Mouse (Mus musculus) embryonic facial prominence, embryonic 12.5 days (tissue): Measurements from ENCODE around the gene Adgb. TPM values are rescaled to one million over a fixed set of nuclear protein-coding genes. Genes with fewer than 3 reads are reported as not detected.

Source experiments
- ATAC-seq: fragments of 200-750 bp; cut with Nextera tagmentation; 2 replicates; pipeline ENCODE4 v1.8.0; 2017; ENCODE audit not compliant: insufficient number of reproducible peaks, insufficient read depth, low FRiP score, low TSS enrichment
- H3K27ac ChIP-seq: fragments of 300-500 bp; sonication (generic); 2 replicates; pipeline ENCODE4 v1.5.1; 2016; ENCODE audit warnings: mild to moderate bottlenecking
- H3K27me3 ChIP-seq: fragments of 300-500 bp; sonication (generic); 2 replicates; pipeline ENCODE4 v1.6.1; 2016; ENCODE audit warnings: mild to moderate bottlenecking, moderate library complexity
- H3K36me3 ChIP-seq: fragments of 300-500 bp; sonication (generic); 2 replicates; pipeline ENCODE4 v1.6.1; 2016; ENCODE audit warnings: mild to moderate bottlenecking
- H3K4me1 ChIP-seq: fragments of 300-500 bp; sonication (generic); 2 replicates; pipeline ENCODE4 v1.6.1; 2016
- H3K4me2 ChIP-seq: fragments of 300-500 bp; sonication (generic); replicated peaks from 2 replicates; pipeline ENCODE4 v1.6.1; 2016; ENCODE audit warnings: mild to moderate bottlenecking, moderate library complexity
- H3K4me3 ChIP-seq: fragments of 300-500 bp; sonication (generic); 2 replicates; pipeline ENCODE4 v1.5.1; 2016; ENCODE audit warnings: mild to moderate bottlenecking
- H3K9ac ChIP-seq: fragments of 300-500 bp; sonication (generic); 2 replicates; pipeline ENCODE4 v1.6.1; 2016; ENCODE audit warnings: mild to moderate bottlenecking, moderate library complexity
- H3K9me3 ChIP-seq: fragments of 300-500 bp; sonication (generic); 2 replicates; pipeline ENCODE4 v1.6.1; 2016; ENCODE audit warnings: mild to moderate bottlenecking, moderate library complexity
- WGBS: fragments of 180-500 bp; shearing (Covaris S2); methylation state at CpG from one replicate; pipeline ENCODE4 v1.1.7; 2016; 5-methylcytosine and 5-hydroxymethylcytosine counted together
- polyA plus RNA-seq: library from polyadenylated mRNA; unstranded; fragments of >200 nt; fragmentation: Nextera tagmentation; extraction: Ambion mirVana; gene quantifications from 2 replicates; pipeline ENCODE4 v1.2.1, GENCODE M21; 2016

Adgb gene
- polyA plus RNA-seq, 1 experiment from 2014 or later, result 0.12 TPM

- Histone ChIP-seq H3K27ac (no peak overlapping the region), H3K4me1 (no peaks in the 10 kb centered on the region), H3K9ac (no peak overlapping the region), H3K9me3 (no peaks in the 10 kb centered on the region), H3K4me3 (no peak overlapping the region), H3K27me3 (no peaks in the 10 kb centered on the region), H3K36me3 (no peaks in the 10 kb centered on the region), H3K4me2 (no peak overlapping the region)
- WGBS, result 25% methylated on average over 8 of the region's 8 CpGs
- ATAC-seq, result no peak
Observed at GRCm38 (mm10) chr10:10300915-10301439, 171.1 kb downstream of the Adgb start.

GRCm38 (mm10) chr10:10299987-10300386 is 172.1 kb downstream of the Adgb start:
- no peak for ATAC-seq
- 50% methylated on average over 4 of the region's 4 CpGs for WGBS
- H3K27ac ChIP-seq, result no peak overlapping the region

GRCm38 (mm10) chr10:10287221-10287867 is 184.8 kb downstream of the Adgb start:
- Histone ChIP-seq H3K4me1 (no peaks in the 10 kb centered on the region), H3K9me3 (no peaks in the 10 kb centered on the region), H3K36me3 (no peaks in the 10 kb centered on the region), H3K4me2 (no peak overlapping the region), H3K27me3 (no peaks in the 10 kb centered on the region), H3K9ac (no peak overlapping the region), H3K27ac (no peak overlapping the region), H3K4me3 (no peak overlapping the region)
- 73% methylated on average over 2 of the region's 2 CpGs for WGBS
- ATAC-seq, result no peak

More at GRCm38 (mm10) chr10:10299987-10300386, 172.1 kb downstream of the Adgb start:
- H3K27me3 ChIP-seq, result no peaks in the 10 kb centered on the region
- no peaks in the 10 kb centered on the region for H3K4me1 ChIP-seq
- no peaks in the 10 kb centered on the region for H3K36me3 ChIP-seq
- H3K4me2 ChIP-seq, result no peak overlapping the region
- H3K9ac ChIP-seq, result no peak overlapping the region
- H3K4me3 ChIP-seq, result no peak overlapping the region
- H3K9me3 ChIP-seq, result no peaks in the 10 kb centered on the region

Other genes starting within 250 kb of the Adgb start
- 16.4 and 19.4 TPM in 2 replicates for gene Rab32, start 85.9 kb upstream of the Adgb start, polyA plus RNA-seq
- gene Gm10944, start 209.0 kb upstream of the Adgb start, polyA plus RNA-seq, result not detected in 2 replicates